Mouse (Mus musculus) erythroblast, embryonic 14.5 days (primary cell): Measurements from ENCODE around the gene Gria4.

ENCODE experiments used
- GATA1 ChIP-seq: IDR thresholded peaks from 2 replicates; pipeline ENCODE4 v1.6.1; 2012; ENCODE audit warnings: low read length, inconsistent platforms, mixed read lengths
- TAL1 ChIP-seq: IDR thresholded peaks from 3 replicates; pipeline ENCODE4 v1.6.1; 2012; ENCODE audit warnings: low read length, inconsistent platforms, mixed read lengths

- TF ChIP-seq TAL1 (no peak), GATA1 (no peak)
Observed at GRCm38 (mm10) chr9:4639192-4639900, 156.7 kb downstream of the Gria4 start.
